Mouse (Mus musculus) heart, adult 8-10 months (tissue): ENCODE results near the gene Kyat1. TPM values are rescaled to one million over a fixed set of nuclear protein-coding genes. Genes with fewer than 3 reads are reported as not detected.

Experiments
- DNase-seq: peaks from one replicate; pipeline ENCODE4 v3.0.0; 2022; ENCODE audit warnings: low spot score
- total RNA-seq, 4 experiments: library from RNA; stranded (reverse); gene quantifications; 2 replicates each; pipeline ENCODE4 v1.2.4; 2022

The Kyat1 gene
- total RNA-seq, result 10 to 100 TPM; 32.6 to 36.9 (median 34.7) TPM

DNA sequence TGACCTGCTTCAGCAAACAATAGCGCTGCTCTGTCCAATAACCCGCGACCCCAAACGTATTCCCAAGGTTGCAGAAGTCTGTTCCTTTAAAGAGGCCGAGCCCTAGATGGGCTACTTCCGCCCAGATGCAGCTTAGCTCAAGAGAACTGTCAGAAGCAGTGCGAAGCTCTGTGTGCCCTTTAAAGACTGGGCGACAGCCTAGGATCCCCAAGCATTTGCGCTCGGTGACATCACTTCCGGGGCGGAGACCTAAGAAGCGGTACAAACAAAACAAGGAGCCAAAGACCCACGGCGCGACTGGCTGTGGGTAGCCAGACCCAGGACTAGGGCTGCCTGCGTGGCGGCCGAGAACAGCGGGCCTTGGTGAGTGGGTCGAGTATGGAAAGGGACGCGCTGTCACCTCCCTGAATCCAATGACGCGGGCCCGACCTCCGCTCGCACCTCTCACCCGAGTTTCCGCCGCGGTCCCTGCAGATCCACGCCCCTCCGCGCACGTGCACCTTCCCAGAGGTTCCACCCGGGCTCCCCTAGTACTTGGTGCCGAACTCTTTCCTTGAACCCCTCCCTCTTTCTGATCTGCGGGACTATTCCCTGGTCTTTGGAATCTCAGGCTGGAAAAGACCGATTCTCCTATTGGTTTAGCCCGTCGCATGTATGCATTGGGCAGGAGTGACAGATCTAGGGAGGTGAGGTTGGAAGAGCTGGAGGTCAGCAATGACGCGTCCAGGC is at the start of gene Kyat1:
TSS of gene Kyat1 (minus strand) at position 219 of the 729 bp plus-strand sequence.
- DNase-seq, result peak; percentile 96

GRCm38 (mm10) chr2:30253809-30254208 is 48.2 kb upstream of the Kyat1 start:
- peak; percentile 33 for DNase-seq

GRCm38 (mm10) chr2:30252521-30252920 is 46.9 kb upstream of the Kyat1 start:
- no peak for DNase-seq

DNA sequence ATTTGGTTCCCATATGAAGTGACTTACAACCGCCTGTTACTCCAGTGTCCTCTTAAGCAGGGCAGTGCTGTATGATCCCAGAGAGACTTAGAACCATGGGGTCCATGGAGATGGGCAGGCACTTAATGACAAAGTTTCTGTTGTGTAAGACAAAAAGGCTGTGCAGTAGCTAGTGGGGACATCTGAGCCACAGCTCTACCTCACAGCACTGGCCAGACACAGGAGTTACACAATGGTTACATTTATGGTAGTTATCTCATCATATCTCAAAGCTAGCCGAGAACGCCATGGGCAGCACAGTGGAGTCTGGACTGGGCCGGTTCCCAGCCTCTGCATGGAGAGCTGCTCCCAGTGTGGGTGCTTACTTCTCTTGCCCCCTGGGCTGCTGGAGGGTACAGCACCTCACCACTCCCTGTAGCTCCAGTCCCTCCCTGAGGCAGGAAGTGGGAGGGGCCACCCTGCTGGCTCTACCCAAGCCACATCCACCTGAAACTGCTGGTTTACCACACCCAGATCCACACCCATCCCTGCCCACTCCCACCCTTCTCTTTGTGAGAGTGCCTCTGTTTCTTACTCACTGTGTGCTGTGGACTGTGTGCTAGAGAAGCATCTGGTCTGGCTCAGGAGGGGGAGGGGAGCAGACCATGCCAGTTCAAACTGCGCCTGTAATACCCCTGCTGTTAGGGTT is 45.9 kb upstream of the Kyat1 start:
- peak; percentile 44 for DNase-seq

DNA sequence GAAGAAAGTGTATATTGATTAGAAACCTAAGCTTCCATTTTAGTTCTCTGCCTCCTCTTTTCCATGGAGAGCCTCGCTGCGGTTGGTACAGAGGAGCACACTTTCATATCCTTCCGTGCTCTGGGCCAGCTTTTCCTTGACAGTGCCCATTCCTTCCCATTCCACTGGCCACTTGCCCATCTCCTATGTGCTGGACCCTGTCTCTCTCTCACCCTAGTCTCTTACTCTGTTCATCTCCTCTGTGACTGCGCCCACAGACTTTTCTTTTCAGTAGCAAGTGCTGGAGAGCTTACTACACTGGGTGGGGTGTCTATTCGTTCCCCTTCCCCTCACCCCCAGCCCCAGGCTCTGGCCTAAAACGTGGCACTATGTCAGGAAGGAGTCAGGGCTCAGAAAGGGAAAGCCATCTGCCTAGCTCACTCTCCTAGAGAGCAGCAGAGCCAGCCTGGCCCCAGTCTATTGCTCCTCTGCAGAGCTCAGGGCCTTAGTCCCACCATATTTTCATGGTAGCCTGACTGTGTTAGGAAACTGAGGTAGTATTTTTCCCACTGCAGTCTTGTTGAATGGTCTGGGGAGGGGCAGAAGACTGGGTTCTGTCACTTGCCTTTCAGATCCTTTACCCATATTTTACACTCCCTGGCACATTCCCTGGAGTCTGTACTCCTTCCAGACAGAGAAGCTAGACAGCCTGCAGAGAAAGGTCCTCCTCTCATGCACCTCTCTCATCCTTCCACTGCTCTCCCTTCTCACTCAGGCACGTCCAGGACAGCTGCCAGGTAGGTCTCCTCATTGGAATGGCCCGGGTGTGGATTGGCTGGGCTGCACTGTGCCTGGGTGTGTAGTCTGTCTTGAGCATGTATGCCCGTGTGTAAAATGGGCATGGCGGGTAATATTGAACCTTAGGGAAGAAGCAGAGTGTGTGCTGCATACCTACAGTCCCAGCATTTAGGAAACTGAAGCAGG is 44.8 kb upstream of the Kyat1 start:
- peak; percentile 21 for DNase-seq

DNA sequence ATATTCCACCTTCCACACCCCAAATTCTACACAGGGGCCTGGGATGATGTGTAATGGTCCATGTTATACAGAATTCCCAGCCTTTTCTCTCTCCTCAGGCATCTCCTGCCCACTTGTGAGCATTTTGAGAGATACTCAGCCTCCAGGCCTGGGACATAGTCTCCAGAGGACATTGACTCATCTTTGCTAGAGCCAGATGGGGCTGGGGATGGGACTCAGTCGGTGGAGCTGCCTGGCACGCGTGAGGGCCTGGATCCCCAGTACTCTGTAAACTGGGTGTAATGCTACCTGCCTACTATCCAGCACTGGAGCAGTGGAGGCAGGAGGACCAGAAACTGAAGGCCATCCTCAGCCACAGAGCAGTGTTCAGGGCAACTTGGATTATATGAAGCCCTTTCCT is 43.5 kb upstream of the Kyat1 start:
- DNase-seq, result no peak

DNA sequence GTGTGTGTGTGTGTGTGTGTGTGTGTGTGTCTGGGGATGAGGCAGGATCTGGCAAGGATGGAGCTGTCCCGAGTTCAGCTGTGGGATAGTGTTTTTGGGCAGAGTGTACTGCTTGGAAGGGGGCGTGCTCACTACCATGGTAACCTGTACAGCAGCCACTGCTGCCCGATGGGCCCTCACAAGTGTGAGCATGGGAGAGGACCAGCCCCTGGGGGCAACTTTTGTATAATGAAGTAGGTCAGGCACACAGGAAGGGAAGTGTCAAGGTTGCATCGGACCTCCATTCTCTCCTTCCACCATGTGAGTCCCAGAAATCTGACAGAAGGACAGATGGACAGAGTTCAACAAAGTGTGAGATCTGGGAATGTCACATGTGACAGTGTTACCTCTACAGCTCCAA is 42.0 kb upstream of the Kyat1 start:
- DNase-seq, result no peak

- no peak for DNase-seq
These were observed 41.4 kb upstream of the Kyat1 start for GRCm38 (mm10) chr2:30247036-30247435.

DNA sequence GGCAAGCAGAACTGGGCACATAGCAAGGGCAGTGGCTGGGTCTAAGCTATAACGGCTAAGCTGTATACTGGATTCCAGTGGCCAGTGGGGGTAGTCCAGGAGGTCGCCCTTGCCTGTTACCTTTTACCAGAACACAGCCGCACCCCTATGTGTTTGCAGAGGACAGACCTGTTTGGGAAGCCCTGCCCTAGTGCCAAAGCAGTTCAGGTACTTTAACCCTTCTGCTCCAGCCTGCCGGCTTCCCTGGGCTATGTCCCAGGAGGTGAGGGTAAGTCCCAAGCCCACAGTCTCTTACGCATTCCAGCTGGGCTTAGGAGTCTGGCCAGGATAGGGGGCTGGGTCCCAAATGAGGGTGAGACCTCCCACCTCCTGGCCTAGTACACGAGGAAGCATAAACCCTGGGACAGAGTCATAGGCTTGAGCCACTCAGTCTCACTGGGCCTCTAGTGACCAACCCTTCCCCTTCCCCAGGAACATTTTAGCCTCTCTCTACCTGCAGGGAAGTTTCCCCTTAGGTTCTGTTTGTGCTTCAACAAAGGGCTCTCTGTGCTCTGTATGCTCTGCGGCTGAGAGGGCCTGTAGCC is 39.0 kb upstream of the Kyat1 start:
- no peak for DNase-seq

GRCm38 (mm10) chr2:30243391-30243790 is 37.7 kb upstream of the Kyat1 start:
- DNase-seq, result no peak

- peak; percentile 93 for DNase-seq
These were observed 36.9 kb upstream of the Kyat1 start for GRCm38 (mm10) chr2:30242509-30242908.

DNA sequence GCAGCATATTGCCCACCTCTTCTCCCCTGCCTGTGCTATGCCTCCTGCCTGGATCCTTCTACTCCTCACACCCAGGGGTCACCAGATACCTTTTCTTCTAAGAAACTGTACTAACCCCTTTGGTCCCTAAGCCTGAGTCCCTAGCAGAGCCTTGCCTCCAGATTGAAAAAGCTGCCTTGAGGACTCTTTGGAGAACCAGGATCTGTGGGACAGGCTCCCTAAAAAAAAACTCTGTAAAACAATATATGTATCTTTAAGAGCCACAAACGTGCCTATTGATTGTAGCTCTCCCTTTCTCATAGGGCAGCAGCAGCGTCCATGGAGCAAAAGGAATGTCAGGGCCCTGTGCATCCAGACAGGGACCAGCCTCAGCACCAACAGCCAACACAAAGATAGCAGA is 34.6 kb upstream of the Kyat1 start, which contains the start of gene Gm28035:
TSS of gene Gm28035 (plus strand) at position 301 of the 400 bp plus-strand sequence.
- no peak for DNase-seq

DNA sequence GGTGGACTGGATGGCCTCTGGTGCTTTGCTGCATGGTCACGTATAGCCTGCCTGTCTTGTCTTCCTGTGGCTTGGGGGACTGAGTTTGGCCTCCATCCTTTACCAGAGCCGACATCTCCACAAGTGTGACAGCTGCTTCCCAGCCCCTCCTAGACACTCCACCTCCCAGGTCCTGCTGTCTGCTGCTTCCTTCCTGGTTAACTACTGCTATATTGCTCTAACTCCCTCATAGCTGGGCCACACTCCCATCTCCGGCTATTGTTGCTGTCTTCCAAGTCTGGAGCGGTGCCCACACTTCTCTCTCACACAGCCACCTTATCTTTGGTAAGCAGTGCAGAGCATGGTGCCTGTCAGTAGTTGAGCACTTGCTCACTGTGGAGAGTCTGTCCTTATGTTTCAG is 34.1 kb upstream of the Kyat1 start:
- DNase-seq, result peak; percentile 83

- DNase-seq, result peak; percentile 45
These were observed 33.3 kb upstream of the Kyat1 start for GRCm38 (mm10) chr2:30238906-30239465.

- DNase-seq, result no peak
These were observed 32.2 kb upstream of the Kyat1 start for GRCm38 (mm10) chr2:30237881-30238280.

DNA sequence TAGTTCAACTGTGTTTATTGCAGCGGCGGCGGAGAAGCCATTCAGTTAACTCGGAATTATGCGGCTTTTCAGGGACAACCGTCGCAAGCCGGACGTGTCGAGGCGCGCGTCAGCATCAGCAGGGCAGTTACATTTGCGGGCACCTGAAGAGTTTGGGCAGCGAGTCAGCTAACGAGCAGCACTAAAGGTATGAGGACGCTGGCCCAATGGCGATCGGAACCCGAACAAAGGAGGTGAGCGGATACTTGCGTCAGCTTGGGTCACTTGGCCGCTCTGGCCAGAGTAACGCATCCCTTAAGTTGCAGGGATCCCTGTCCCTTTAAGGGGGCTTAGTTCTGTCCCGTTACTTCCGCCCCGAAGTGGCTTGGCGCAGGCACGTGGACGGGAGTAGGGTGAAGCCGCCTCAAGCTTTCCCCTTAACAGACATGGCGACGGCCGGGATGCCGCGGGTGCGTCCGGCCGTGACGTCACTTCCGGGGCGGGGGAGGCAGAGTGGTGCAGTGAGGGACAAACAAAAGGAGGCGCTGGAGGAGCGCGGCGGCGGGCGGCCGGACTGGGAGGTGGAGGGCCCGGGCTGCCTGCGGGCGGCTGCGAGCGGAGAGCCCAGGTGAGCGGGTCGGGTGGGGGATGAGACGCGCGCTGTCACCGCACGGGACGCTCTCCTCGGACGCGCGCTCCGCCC is 31.7 kb upstream of the Kyat1 start, which contains the start of gene Lrrc8a:
TSS of gene Lrrc8a (plus strand) at position 517 of the 682 bp plus-strand sequence.
- DNase-seq, result peak; percentile 100

DNA sequence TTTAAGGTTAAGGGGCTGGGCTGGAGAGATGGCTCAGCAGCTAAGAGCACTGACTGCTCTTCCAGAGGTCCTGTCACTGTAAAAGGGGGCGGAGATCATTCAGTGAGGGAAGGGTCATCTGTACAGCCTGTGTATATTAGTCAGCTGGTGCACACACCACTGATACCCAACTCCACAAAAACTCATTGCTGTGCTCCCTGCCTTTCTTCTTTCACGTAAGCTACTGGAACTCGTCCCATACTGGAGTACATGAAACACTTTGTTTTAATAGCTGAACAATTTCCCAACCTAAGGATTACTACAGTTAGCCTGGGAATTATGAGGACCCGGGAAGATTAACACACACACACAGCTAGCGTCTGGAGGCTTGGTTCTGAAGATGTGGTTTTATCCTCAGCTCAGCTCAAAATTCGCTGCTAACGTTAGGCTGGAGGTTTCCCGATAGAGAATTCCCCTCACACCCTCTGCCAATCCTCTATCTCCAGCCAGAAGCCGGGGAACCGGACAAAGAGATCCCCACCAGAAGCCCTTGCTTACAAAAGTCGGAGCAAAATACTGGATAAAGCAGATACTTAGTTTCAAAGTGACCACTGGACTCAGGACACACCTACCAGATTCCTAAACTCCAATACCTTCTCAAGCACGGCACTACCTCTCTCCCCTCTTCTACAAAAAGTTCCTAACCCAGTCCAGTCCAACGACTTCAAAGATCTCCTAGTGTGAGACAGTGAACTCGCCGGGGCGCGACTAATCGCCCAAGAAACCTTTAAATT is 31.0 kb upstream of the Kyat1 start:
- DNase-seq, result no peak

- no peak for DNase-seq
These were observed 29.9 kb upstream of the Kyat1 start for GRCm38 (mm10) chr2:30235593-30235992.

DNA sequence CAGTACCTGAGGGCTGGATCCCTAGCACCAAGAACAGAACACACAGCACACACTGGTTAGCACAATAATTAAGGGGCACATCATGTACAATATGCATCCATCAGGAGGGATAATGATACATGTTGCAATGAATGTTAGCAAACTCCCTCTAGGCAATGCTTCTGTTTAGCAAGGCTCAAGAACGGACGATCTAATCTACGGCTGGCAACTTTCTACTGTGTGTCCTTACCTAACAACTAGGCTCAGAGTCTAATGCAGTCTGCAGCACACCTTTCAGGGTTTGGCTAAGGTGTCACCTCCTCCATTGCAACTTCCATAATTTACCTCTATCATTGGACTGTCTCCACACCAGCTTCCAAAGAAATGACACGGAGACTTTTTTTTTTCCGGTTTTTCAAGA is 10.6 kb upstream of the Kyat1 start:
- DNase-seq, result no peak

DNA sequence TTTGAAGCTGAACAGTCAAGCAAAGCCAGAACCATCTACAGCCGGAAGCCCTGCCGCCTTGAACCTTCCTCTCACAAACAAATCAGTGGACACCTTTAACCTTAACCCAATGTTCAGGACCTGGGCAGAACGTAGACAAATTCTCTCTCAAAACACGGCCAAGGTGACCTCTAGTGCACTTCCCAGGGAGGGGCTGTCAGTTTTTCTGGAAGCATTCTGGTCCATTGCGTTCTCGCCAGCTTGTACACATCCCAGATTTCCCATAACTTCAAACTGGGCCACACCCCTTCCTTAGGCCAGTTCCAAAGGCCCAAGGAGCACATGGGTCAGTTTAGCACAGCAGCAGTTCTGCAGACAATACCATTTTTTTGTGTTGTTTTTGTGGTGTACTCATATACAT is 9.8 kb upstream of the Kyat1 start:
- peak; percentile 55 for DNase-seq
